Mouse (Mus musculus) R1 (cell line): Measurements from ENCODE around the gene Sgpp2.

Source experiments
- DNase-seq: peaks from one replicate; pipeline ENCODE4 v3.0.0-alpha.2; 2018; ENCODE audit warnings: low read depth, low spot score

Gene Sgpp2

DNA sequence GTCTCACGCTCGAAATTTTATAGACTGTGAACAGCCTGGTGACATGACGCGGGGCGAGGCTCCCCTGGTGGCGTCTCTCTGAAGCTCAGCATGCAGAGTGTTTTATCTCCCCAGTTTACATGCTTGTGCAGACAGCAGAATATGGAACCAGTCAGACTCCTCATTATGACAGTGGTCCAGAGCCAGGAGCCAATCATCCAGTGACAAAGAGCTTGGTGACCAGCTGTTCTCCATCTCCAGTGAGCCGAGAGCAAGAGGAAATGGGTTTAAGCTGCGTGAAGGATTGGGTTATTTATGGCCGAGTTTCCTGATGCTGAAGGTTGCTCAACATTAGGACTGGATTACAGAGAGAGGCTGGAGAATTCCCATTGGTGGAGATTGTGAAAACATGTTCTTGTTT lies 28.1 kb downstream of the Sgpp2 start:
- DNase-seq, result no peak

DNA sequence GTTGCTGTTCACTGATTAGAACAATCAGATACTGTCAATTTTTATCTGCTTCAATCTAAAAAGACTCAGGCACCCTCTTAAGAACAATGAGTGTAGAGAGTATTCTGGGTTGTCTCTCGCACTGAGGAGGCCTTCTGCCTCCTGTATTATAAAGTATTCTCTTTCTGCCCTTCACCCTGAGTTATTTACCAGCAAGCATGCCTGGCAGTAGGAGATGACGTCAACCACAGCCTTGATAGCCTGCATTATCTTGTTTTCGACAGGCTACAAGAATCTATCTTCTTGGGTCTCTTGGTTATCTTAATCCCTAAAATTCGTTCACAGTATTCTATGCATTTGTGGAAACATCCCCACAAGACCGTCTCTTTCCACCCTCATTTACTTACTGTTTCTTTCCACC lies 29.8 kb downstream of the Sgpp2 start:
- no peak for DNase-seq

DNA sequence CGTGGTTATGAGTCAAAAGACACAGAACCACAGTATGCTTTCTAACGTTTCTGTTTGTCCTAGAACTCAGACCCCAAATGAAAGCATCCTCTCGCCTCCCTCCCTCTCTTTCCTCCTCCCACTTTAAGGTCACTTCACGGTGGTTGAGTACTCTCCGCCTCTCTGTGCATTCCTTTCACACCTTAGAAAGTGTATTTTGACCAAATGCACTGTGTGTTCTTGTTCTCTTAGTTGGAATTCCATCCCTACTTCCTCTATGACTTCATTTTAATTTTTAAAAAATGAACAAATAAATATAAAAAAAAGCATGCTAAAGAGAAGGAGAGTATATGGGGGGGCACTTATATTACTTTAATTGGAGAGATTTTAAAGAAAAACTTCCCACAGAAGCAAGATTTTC lies 30.4 kb downstream of the Sgpp2 start:
- no peak for DNase-seq

DNA sequence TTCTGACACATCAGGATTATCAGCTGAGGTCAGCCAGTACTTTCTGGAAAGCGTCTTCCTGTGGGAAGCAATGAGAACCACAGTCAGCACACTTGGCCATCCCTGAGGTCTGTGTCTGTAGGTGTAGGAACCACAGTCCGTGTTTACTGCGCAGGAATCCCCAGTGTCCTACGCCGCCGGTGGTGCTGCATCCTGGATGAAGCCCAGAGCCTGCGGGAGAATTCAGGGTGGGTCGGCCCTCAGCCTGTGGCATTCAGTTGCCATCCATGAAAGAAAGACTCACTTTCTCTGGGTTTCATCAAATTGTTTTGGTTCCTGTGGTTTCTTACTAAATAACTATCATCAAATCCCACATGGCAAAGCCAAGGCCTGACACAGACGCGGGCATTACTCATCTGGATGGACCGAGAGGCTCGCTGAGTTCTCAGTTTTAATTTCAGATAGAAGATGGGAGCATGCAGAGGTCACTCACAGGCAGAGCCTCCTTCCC lies 37.2 kb downstream of the Sgpp2 start:
- no peak for DNase-seq

DNA sequence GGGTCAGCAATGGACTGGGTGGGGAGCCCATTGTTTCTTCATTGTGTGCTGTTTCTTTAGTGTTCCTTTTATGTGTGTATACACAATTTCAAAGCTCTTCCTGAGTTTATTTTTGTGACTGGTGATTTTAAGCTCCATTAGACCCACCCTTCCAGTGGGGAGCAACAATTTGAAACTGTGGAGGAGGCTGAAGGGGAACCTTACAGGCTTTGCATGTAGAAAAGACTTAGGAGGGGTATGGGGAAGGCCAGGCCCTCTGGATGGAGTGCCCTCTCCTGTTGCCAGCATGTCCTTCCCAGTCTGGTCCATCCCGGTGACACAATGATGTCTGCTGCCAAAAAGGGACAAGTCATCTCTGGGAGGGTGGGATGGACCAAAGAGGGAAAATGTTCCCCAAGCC lies 39.1 kb downstream of the Sgpp2 start:
- DNase-seq, result no peak

DNA sequence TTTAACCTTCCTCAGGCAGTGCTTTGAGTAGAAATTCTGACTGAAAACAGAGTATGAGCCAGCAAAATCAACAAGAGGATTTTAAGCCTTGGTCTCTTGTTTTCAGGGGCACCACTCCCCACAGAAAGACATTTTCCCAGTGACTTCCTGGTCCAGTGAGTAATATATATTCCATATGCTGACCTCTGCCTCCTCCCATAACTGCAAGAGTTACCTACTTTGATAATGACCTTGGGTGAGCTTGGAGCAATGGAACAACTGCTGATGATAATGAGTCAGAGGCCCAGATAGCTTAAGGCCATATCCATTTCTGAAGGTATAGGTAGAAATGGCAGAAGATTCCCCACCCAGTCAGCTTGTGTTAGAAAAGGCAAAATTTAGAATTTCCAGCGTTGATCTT lies 43.1 kb downstream of the Sgpp2 start:
- no peak for DNase-seq

DNA sequence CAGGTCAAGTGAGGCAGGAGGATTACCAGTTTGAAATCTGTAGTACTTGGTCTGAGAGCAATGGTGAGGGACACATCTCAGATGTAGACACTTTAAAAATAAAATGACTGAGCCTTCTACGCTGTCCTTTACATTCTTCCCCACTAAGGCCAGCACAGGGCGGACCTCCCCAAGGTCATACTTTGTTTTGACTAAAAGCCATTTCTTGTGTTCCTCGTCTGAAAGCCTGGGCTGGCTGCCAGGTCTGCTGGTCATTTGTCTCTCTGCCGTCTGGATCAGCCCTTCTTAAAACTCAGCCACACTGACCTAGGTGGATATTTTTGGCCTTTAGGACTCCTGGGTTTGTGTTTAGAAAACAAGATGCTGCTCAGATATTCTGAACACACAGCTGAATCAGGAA lies 45.0 kb downstream of the Sgpp2 start:
- DNase-seq, result no peak

DNA sequence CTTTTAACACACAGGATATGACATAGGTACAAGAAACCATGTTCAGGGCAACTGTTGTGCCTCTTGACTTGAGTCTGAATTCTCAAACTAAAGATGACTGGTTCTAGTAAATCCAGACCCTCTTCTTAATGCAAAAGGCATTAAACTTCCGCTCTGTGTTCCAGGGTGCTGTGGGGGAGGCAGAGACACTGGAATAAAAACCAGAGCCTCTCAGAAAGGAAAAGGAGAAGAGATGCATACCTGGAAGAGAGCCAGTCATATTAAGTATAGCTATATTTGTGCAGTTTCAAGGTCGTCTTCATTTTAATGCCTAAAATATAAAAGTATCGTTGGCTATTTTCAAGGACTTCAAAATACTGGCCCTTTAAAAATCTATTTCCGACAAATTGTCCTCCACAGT lies 47.3 kb downstream of the Sgpp2 start:
- no peak for DNase-seq

DNA sequence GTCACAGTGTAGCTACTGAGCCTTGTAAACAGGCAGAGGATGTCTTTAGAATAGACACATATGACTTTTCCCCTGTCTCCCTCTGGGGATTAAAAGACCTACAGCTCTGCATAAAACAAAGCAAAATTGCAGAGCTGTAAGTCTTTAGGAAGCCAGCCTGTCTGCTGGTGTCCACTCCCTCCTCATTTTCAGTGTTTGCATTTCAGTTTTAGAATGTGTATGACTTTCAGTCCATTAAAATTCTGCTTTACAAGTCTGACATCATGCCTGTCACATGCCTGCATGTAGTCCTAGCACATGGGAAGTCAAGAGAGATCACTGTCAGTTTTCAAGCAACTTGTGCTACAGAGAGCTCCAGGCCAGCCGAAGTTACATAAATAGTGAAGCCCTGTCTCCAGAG lies 47.7 kb downstream of the Sgpp2 start:
- no peak for DNase-seq

DNA sequence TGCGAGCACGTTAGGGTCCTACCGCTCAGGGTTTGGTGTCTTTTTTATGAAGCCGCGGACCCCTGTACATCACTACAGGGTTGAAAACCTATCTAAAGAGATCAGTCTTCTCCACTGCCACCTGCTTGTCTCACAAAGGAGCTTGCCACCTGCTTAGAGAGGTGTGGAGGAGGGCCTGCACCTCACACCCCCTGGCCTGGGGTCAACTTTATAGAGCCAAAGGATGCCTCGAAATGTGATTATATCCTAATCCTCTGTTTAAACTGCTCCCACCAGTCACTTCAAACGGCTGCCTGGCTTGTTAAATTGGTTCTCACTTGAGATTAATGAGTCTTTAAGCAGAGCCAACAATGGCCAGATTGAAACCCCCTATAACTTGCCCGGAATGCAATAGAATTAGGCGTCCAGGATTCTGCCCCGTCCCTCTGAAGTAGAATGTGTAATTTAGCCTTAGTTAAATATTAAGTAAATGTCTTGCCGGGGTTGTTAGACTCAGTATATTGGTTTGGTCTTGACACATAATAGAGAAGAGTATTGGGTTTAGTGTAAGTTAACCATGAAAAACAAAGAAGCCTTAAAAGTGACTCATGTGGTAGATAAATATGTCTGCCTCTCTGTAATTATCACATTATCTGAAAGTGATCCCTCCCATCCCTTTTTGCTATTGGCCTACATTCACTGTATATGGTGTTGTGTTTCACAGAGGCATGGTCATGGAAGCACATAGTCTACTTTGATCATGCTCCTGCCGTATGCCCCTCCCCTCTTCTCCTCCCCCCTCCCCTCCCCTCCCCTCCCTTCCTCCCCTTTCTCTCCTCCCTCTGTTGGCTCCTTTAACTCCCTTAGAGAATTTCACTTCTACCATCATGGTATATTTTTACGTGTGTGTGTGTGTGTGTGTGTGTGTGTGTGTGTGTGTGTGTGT lies 54.1 kb downstream of the Sgpp2 start:
- DNase-seq, result no peak

DNA sequence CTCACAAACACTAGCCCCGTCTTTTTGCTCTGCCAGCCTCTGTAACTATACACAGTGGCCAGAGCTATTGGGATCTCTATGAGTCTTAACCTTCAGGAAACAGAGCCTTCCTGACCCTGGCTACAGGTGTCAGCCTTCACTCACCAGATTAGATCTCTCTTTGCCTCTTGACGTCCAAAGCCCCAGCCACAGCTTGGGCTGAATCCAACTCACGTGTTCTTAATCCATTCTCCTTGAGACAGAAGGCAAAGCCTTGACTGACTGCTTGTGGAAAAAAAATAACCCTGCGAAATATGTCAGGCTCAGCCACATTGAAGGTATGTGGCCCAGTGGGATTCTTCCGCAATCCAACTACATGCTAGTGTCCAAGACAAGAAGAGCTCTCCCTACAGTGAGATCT lies 57.7 kb downstream of the Sgpp2 start:
- no peak for DNase-seq

DNA sequence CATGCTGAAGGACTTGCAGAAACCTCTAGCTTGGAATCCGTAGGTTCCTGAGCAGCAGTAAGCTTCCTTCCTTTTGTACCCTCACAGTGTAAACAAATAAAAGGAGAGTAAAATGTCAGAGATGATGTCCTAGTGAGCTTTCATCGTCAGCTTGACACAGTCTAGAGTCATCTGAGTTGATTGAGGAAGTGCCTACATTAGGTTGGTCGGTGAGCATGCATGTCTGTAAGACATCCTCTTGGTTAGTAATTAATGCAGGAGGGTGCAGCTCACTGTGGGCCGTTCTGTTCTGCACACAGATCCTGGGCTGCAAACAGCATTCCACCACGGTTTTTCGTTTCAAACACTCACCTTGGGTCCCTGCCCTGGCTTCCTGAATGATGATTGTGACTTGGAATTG lies 60.0 kb downstream of the Sgpp2 start:
- no peak for DNase-seq

DNA sequence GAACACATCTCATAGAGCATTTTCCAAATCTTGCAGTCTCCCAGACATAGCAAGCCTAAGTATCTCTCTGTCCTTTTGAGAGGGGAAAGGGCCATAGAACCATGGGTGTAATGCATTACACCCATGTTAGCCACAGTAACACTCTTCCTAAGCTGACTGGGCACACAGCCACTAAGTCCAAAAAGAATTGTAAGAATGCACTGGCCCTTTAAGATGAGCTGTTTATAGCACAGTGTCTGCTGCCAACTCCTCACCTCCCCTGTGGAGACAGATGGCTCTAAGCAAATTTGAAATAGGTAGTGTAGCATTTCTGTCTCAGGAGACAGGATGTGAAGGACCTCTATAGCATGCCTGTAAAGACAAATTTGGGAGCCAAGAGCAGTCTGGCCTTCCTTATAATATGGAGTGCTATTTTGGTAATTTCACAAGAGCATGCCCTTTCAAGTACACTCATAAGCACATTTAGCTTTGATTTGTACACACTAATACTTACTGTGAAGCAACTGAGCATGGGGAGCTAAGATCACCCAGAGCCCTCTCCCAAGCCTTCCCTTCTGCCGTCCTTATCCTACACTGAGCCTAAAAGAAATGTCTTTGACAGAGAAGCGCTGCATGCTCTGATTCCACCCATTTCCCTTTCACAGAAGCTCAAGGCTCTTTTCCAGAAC lies 61.6 kb downstream of the Sgpp2 start:
- DNase-seq, result no peak

DNA sequence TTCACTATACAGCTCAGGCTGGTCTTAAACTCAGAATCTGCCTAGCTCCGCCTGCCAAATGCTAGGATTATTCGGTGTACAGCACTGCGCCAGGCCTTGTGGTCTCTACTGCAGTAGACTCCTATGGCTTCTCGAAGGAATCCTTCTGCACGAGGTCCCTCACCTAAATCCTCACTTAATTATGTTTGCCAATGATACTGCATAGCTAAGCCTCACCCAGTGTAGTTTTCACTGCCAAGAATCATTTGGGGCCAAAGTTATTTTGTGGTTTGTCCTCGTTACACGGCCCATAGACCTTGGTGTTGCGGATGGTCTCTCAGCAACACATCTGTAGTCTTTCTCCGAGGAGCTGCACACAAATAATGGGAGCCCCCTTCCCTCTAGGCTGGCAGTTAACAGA lies 62.2 kb downstream of the Sgpp2 start:
- no peak for DNase-seq

DNA sequence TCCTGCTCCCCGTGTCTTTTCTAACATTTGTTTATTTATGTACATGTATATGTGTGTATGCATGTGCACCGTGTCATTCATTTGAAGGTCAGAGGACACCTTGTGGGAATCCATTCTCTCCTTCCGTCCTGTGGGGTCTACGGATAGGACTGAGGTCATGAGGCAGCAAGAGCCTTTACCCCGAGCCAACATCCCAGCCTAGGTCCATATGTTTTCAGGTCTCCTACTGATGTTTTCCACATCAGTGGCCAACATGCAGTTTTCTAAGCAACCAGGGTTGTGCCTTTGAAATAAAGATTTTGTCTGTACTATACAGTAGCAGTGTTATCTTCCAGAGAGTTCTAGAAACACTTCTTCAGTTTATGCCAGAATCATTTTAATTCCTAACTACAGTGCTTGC lies 63.7 kb downstream of the Sgpp2 start:
- DNase-seq, result no peak

DNA sequence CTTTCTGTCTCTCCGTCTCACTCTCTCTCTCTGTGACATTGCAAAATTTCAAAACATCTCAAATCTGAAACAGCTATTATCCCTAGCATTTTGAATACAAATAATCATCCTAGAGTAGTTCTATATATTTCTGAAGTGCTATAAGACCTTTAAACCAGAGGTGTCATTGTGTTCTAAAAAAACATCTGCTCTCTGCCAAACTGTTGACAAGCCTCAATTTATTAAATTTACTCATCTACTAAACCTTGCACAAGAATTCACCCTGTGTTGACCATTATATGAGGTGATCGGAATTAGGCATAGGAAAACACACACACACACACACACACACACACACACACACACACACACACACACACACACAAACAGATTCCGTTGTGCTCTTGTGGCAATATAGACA lies 64.9 kb downstream of the Sgpp2 start:
- no peak for DNase-seq

DNA sequence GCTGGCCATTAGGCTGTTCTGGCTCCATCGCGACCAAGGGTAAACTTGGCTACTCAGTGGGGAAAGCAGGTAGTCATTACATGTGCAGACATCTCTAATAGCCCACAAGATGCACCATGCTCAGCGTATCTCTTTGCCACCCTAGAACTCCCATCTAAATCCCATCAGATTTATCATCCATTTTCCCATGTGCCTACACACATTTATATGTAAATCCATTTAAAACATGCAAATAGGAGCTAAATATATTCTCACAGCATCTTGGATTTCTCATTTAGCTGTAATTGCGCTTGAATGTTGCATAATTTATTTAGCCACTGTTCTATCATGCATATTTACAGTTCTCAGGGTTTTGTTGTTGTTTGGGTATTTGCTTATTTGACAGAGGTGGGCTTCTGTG lies 70.8 kb downstream of the Sgpp2 start:
- no peak for DNase-seq

DNA sequence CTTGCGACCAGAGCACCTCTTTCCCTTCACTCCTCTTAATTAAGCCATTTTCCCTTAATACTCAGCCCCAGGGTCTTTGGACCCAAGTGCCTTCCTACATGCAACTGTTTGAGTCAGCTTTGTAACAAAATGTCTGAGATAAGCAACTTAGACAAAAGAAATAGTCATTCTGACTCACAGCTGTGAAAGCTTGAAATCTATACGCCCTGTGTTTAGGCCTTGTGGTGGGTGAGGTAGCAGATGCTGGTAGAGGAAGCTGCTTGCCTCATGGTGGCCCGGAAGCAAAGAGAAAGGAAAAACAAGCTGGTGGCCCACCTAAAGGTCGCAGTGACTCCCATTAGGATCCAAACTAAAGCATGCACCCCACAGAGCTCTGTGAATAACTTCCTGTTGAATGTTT lies 77.7 kb downstream of the Sgpp2 start:
- DNase-seq, result no peak

DNA sequence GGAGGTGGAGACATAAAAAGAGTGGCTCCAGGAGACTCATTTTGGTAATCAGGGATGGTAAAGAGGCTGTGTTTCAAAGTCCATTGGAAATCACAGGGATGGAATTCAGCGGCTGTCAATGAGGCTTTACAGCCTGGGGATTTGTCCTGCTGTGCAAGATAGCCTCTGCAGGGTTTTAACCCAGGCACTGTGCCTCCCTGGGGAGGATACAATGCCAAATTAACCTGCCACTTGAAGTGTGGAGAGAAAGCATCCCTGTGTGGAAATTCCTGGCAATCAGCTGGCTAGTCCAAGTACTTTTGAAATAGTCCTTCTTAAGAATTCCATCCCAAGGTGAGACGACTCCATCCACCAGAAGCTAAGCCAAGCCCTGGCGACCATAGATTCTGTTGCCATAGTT lies 78.7 kb downstream of the Sgpp2 start:
- DNase-seq, result peak; percentile 52

DNA sequence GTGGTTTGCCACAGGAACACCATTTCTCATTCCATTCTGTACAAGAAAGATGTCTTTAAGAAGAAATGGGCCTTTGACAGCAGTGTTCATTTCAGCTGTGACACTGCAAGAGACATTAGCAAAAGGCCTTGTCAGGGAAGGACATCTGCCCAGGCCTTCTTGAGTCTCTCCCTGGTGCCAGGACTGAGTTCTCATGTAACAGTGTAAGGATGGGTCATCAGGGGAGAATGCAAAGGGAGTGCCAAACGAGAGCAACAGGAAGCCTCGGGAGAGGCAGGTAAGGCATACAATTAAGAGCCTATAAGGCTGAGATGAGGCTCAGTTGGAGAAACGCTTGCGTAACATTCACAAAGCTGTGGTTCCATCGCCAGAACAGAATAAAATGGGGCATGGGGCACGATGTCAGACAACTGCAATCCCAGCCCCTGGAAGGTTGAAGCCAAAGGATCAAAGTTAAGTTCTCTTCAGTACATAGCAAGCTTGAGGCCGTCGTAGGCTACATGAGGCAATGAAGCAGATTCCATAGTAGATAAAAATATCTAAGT lies 85.1 kb downstream of the Sgpp2 start:
- DNase-seq, result no peak

DNA sequence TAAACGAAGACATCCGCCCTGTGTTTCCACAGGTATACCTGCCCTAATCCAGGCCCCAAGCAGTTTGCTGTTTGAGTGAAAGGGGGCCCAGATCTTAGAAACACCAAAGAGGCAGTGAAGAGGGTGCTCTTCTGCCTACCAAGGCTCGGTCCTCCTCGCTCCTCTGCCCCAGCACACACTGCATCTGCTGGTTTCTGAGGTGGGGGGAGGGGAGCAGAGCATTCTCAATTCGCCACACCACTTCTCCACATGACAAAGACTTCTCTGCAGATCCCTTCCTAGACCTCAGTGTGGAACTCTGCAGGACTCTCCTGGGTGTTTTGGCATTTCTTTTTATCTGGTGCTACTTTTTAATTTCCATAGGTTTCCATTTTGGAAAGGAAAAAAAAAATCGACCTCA lies 85.6 kb downstream of the Sgpp2 start:
- no peak for DNase-seq

DNA sequence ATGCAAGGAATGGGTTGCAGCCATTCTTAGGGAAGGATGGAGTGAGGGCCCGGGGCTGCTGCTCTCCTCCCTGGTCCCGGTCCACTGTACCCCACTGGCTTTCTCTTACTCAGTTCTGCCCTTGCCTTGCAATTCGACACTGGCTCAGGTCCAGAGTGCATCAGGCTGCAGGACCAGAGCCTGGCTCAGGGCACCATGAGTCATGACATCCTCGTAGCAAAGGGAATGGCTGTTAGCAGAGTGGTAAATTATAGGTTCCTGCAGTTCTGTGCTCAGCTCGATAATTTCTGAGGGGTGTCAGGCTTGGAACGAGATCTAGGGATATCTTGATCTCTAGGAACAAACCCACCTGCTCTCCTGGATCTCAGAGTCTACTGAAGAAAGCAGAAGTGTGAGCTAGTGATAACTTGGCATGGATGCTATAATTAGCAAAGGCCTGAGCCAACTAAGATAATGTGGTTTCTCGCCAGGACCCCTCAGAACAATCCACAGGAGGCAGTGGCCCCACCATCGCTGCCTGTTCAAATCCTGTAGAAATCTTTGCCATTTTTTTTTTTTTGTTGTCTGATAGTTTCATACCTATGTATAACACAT lies 86.3 kb downstream of the Sgpp2 start:
- no peak for DNase-seq
